Mouse (Mus musculus): ENCODE data around the gene Pla2g2d.
"Not testable (repeated sequence)": the region's sequence is repeated elsewhere in the genome, so short reads cannot be mapped to it uniquely, and the experiment has no call there.

Pla2g2d gene

GRCm38 (mm10) chr4:138782098-138782497, 6.6 kb downstream of the Pla2g2d start:
- no peak for DNase-seq (ENCODE audit: low spot score)

- no peak for DNase-seq (ENCODE audit: low spot score)
Measured at GRCm38 (mm10) chr4:138785721-138786120, 10.2 kb downstream of the Pla2g2d start.

DNA sequence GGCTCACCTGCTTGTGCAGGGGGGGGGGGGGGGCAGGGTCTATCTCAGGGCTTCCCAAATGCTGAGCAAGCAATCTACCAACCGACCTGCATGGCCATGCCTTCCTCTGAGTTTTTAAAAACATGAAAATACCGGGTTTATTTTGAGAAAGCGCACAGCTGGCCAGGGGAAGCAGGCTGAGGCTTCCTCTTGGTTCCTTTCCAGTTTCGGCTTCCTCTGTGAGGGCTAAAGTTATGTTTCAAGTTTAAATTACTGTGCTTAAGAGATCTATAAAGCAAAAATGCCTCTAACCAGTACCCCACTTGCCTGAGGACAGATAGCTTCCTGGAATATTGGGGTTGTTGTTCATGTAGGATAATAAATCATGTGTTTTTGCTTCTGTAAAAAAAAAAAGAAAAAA, 10.6 kb downstream of the Pla2g2d start:
- DNase-seq (ENCODE audit: low spot score), result no peak

- DNase-seq (ENCODE audit: low spot score), result no peak
Measured at GRCm38 (mm10) chr4:138788381-138788780, 12.8 kb downstream of the Pla2g2d start.

DNA sequence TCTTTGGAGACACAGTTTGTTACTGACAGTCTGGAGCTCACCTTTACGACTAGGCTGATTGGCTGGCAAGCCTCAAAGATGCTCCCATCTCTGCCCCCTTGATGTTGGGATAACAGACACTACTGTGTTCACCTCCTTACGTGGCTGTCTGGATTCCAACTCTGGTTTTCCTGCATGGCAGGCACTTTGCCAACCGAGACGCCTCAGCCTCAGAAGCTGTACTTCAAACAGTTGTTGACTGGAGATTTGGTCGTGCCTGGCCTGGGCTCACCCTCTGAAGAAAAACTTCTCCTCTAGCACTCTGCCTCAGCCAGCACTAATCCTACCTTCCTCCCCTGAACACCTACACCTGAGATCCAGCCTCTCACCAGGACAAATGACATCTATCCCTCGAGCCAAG, 15.9 kb downstream of the Pla2g2d start:
- DNase-seq (ENCODE audit: low spot score), result no peak

GRCm38 (mm10) chr4:138792599-138792998, 17.1 kb downstream of the Pla2g2d start:
- no peak for DNase-seq (ENCODE audit: low spot score)

GRCm38 (mm10) chr4:138793276-138793675, 17.7 kb downstream of the Pla2g2d start:
- DNase-seq (ENCODE audit: low spot score), result no peak

- no peak for DNase-seq (ENCODE audit: low spot score)
Measured at GRCm38 (mm10) chr4:138794344-138794743, 18.8 kb downstream of the Pla2g2d start.

GRCm38 (mm10) chr4:138796513-138797216, 21.1 kb downstream of the Pla2g2d start:
- DNase-seq (ENCODE audit: low spot score), result no peak

DNA sequence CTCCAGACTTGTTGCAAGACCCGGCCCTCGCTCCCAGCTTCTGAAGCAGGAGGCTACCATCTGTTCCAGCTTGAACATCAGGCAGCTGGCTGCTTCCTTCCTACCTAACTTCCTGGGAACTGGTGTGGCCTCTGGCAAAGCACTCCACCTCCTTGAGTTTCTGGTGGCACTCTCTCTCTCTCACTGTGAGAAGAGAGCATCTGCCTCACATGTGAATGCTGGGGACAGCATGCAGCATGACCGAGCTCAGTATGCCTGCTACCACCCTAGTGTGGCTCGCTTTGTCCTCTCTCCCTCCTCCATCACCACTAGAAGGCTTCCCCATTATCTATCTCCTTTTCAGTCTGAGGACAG, 21.7 kb downstream of the Pla2g2d start:
- no peak for DNase-seq (ENCODE audit: low spot score)

- DNase-seq (ENCODE audit: low spot score), result no peak
Measured at GRCm38 (mm10) chr4:138800134-138800744, 24.7 kb downstream of the Pla2g2d start.

DNA sequence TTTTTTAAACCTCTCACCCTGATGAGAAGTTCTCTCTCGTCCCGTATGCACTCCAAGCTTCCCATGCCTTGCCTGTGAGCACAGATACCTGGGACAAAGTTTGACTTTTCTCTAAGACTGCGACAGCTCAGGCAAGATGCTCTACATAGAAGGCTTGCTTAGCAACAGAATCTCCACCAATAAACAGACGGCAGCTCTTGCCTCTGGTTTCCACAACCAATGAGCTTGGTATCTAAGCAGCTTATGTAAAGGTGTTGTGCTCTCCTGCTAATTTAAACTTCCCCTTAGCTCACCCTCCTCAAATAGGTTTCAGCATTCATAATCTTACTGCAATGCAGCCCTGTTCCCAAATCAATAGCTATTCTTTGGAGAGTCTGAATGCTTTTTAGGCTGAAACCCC, 26.1 kb downstream of the Pla2g2d start:
- no peak for DNase-seq (ENCODE audit: low spot score)

DNA sequence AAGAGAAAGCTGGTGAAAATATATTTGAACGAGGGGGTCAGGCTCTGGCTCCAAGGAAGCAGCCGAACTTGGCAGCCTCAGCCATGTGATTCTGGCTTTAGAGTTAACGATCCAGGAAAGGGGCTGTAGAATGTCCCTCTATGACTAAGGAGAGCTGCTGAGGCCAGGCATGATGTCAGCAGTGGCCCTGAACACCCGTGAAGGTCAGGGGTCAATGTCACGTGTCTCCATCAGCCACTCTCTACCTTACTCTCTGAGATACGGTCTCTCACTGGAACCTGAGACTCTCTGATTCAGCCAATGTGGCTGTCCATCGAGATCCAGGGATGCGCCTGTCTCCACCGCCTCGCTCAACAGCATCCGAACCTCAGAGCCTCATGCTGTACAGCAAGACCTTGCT, 27.4 kb downstream of the Pla2g2d start:
- no peak for DNase-seq (ENCODE audit: low spot score)

- no peak for DNase-seq (ENCODE audit: low spot score)
Measured at GRCm38 (mm10) chr4:138805248-138805647, 29.7 kb downstream of the Pla2g2d start.

DNA sequence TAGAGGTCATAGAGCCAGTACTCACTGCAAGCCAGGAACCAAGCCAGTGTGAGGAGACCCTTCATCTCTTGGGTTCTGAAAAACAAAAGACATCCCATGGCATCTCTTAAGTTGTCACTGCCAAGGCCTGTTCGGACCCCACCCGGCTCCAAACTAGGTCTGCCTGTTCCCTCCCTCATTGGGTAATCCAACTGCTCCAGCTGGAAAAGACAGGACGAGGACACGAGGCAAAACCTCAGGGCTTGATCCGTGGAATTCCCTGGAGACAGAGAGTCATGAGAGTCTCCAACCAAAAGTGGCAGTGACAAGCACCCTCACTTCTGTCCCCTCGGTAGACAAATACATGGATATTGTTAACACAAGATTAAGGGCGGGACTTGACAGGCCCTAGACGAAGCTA, 30.6 kb downstream of the Pla2g2d start:
- DNase-seq (ENCODE audit: low spot score), result no peak

DNA sequence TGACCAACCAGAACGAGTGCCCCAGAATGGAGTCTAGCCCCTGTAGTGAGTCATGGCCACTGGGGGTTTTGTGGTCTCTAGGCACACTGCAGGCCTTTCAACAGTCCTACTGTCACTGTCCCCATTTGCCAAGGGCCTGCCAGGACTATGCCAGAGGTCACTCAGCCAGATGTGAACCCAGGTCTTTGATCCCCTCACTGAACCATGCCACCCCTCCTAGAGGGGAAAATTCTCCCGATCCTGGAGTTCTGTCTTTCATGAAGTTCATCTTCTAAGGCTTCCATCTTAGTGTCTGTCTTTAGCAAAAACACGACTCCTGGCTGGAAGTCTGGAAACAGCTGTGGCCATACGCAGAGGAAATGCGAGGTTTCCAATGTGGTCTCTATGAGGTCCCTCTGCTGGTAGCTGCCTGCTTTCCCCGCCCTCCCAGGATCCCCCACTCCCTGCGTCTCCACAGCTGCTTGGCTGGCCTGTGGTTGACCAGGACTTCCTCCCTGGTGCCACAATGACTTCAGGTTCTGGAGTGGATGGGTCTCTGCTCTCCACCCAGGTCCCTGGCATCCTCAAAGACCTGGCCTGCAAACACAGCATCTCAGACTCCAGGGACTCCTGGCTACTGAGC, 31.5 kb downstream of the Pla2g2d start:
- DNase-seq (ENCODE audit: low spot score), result no peak

DNA sequence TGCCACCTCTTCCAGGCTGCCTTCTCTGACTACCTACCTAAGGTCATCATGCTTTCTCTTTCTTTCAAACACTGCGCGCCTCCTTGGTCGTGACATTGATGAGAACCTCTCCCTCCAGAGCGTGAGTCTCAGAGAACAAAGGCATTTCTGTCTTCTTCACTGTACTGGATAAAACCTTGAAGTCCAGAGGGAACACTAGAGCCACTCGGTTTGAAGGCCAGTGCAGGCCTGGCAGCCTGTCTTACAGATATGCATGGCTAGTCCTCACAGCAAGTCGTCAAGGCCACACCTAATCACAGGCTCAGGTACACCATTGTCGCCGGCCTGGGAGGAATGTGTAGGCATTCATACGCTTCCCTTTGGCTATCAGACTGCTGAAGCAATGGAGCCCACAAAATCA, 40.6 kb downstream of the Pla2g2d start:
- no peak for DNase-seq (ENCODE audit: low spot score)

DNA sequence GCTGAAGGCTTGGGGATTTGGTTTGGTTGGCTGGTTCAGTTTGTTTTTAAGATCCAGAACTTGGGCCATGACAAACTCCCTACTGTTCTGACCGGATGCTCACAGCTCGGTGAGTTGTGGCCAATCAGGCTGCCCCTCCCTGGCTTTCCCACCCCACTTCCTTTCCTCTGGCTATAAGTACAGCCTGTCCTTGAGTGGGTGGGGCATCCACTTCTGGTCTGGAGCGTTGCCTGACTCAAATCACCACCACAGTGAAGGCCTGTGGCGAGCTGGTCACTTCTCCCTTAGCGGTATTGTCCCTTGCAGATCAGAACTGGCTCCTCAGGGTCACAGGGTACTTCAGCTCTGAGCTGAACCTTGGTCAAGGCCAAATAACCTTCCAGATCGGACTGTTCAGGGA, 42.2 kb downstream of the Pla2g2d start:
- no peak for DNase-seq (ENCODE audit: low spot score)

DNA sequence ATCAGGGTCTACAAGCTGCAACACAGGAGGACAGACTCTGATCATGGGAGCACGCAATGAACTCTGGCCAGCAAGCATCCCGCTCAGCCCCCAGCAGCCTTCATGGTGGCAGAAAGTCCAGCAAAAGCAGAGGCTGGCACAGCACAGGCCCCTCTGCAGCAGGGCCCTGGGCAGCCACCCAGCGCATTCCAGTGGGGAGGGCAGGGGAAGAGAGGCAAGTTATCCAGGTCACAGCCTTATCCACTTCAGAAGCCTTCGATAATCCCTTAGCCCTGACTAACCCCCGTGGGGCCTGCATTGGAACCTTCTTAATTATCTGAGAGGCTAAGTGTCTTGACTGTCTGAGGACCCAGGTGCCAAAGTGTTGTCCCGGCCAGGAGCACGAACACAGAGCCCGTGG, 43.6 kb downstream of the Pla2g2d start:
- DNase-seq (ENCODE audit: low spot score), result no peak

DNA sequence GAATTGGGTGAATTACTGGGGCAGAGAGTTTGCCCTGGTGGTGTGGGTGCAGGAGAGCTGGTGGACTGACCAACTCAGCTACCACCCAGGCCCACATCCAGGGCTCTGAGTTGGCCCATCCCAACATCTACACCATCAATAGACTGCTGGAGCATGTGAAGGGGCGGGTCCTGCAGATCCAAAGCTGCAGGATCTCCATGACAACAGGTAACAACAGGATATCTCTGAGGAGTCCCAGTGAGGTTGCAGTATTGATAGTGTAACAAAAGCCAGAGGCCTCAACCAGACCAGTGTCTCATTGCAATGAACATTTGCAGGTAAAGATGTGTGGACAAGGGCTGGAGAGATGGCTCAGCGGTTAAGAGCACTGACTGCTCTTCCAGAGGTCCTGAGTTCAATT, 45.5 kb downstream of the Pla2g2d start:
- DNase-seq (ENCODE audit: low spot score), result no peak

- DNase-seq (ENCODE audit: low spot score), result not testable (repeated sequence)
Measured at GRCm38 (mm10) chr4:138824161-138824560, 48.6 kb downstream of the Pla2g2d start.

GRCm38 (mm10) chr4:138824660-138825059, 49.1 kb downstream of the Pla2g2d start:
- DNase-seq (ENCODE audit: low spot score), result no peak

- no peak for DNase-seq (ENCODE audit: low spot score)
Measured at GRCm38 (mm10) chr4:138825751-138826567, 50.4 kb downstream of the Pla2g2d start.
